Mouse (Mus musculus) neural tube, embryonic 12.5 days (tissue): ENCODE results near the gene Nup107. TPM values are rescaled to one million over a fixed set of nuclear protein-coding genes. Genes with fewer than 3 reads are reported as not detected.
"Not testable (repeated sequence)": the region's sequence is repeated elsewhere in the genome, so short reads cannot be mapped to it uniquely, and the experiment has no call there.

ENCODE experiments used
- ATAC-seq: fragments of 200-750 bp; cut with Nextera tagmentation; 2 replicates; pipeline ENCODE4 v1.8.0; 2017; ENCODE audit warnings: low read depth, mild to moderate bottlenecking, moderate TSS enrichment, moderate library complexity; ENCODE audit not compliant: low FRiP score
- H3K27ac ChIP-seq: fragments of 300-500 bp; sonication (generic); 2 replicates; pipeline ENCODE4 v1.5.1; 2016
- H3K27me3 ChIP-seq: fragments of 300-500 bp; sonication (generic); replicated peaks from 2 replicates; pipeline ENCODE4 v1.6.1; 2016; ENCODE audit warnings: mild to moderate bottlenecking
- H3K36me3 ChIP-seq: fragments of 300-500 bp; sonication (generic); 2 replicates; pipeline ENCODE4 v1.6.1; 2016; ENCODE audit warnings: mild to moderate bottlenecking
- H3K4me1 ChIP-seq: fragments of 300-500 bp; sonication (generic); 2 replicates; pipeline ENCODE4 v1.6.1; 2016
- H3K4me2 ChIP-seq: fragments of 300-500 bp; sonication (generic); replicated peaks from 2 replicates; pipeline ENCODE4 v1.6.1; 2016; ENCODE audit warnings: mild to moderate bottlenecking
- H3K4me3 ChIP-seq: fragments of 300-500 bp; sonication (generic); 2 replicates; pipeline ENCODE4 v1.5.1; 2016
- H3K9ac ChIP-seq: fragments of 300-500 bp; sonication (generic); 2 replicates; pipeline ENCODE4 v1.6.1; 2016; ENCODE audit warnings: mild to moderate bottlenecking
- H3K9me3 ChIP-seq: fragments of 300-500 bp; sonication (generic); 2 replicates; pipeline ENCODE4 v1.6.1; 2016; ENCODE audit warnings: mild to moderate bottlenecking
- WGBS: fragments of 180-500 bp; shearing (Covaris S2); methylation state at CpG from one replicate; pipeline ENCODE4 v1.1.7; 2016; 5-methylcytosine and 5-hydroxymethylcytosine counted together
- polyA plus RNA-seq: library from polyadenylated mRNA; unstranded; fragments of >200 nt; fragmentation: Nextera tagmentation; extraction: Ambion mirVana; gene quantifications from 2 replicates; pipeline ENCODE4 v1.2.1, GENCODE M21; 2016

The Nup107 gene
- polyA plus RNA-seq, 1 experiment from 2014 or later: 67.1 TPM

DNA sequence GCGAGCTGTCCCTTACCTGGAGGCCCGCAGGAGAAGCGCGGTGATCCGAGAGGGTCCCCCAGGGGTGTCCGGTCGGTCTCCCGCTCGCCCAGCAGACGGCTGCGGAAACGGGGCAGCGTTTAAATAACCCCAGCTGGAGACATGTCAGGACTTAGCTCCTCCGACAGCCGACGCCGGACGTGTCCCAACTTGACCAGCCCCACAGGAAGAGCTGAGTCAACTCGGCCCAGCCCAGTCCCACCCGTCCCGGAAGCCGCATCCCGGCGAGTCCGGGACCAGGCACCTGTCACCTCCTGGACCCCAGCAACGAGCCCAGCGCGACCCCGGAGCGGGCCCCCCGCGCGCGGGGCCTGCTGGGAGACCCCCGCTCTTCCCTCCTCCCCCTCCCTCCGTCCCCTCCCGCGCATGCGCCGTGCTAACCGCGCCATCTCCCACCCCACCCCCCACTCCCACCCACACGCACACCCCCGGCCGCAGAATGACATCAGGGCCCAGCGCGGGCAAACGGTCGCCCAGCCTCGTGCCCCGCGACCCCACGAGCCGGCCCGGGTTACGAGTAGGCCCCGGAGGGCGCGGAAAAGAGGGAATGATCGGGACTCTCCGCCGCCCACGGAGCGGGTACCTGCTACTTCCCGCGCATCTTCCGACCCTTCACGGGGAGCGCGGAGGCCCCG, 82.4 kb downstream of the Nup107 start:
- no peaks in the 10 kb centered on the region for H3K27me3 ChIP-seq
- ATAC-seq: peak; percentile 88
- under 1% methylated on average over 64 of the region's 71 CpGs for WGBS
- H3K9ac ChIP-seq: peak overlapping the region; percentile 99
- peak overlapping the region; percentile 75 for H3K4me3 ChIP-seq
- H3K27ac ChIP-seq: peak overlapping the region; percentile 93
- H3K4me1 ChIP-seq: peaks cover 18% of the 10 kb centered on the region
- peak overlapping the region; percentile 69 for H3K4me2 ChIP-seq
- H3K36me3 ChIP-seq: peaks cover 28% of the 10 kb centered on the region
- H3K9me3 ChIP-seq: no peaks in the 10 kb centered on the region

DNA sequence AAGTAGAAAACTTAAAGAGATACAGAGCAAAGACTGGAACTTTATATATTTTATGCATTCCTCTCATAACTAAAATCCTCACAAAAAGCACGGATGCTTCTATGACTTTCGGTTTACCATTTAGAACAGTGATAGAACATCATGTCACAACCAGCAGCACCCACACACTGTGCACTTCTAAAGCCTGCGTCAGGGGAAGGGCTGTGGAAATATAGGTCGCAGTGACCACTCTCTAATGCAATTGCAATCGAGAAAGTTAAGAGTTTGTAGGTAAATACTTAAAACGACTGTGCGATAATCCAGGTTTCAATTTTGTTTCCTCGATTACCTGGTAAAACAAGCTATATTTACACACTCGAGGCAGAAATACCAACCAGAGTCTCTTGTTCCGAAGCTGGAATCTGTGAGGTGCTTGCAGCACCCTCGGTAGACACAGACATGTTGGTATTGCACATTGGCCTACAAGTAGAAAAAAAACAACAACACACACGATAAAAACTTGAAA, 83.1 kb downstream of the Nup107 start:
- H3K36me3 ChIP-seq: peaks cover 35% of the 10 kb centered on the region
- H3K4me3 ChIP-seq: peak overlapping the region; percentile 75
- peak overlapping the region; percentile 69 for H3K4me2 ChIP-seq
- 58% methylated on average over 12 of the region's 12 CpGs for WGBS
- H3K9ac ChIP-seq: peak overlapping the region; percentile 99
- H3K27ac ChIP-seq: no peak overlapping the region
- no peak for ATAC-seq
- H3K4me1 ChIP-seq: peaks cover 18% of the 10 kb centered on the region
- H3K27me3 ChIP-seq: no peaks in the 10 kb centered on the region
- H3K9me3 ChIP-seq: no peaks in the 10 kb centered on the region

DNA sequence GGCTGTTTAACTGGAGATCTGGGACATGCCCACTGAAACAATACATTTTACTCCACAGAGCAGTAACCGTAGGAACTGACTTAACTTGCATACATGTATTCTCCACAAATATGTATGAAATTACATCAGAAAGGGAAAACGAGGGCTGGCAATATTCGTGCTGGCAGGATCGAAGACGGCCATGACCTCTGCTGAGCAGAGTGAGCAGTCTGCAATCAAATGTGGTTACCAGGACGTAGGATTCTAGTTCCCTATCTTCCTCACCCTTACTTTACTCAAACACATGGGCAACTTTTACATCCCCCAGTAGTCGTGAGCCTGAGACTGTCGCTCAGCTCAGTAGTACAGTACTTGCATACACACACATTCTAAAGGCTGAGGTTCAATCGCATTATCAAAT, 83.6 kb downstream of the Nup107 start:
- H3K4me2 ChIP-seq: peak overlapping the region; percentile 69
- no peak overlapping the region for H3K4me3 ChIP-seq
- 0 out of 2 replicates have a peak overlapping the region, but pooled peaks have one; percentile 26 for H3K9ac ChIP-seq
- peaks cover 38% of the 10 kb centered on the region for H3K36me3 ChIP-seq
- WGBS: 89% methylated on average over 9 of the region's 9 CpGs
- no peaks in the 10 kb centered on the region for H3K9me3 ChIP-seq
- H3K4me1 ChIP-seq: peaks cover 18% of the 10 kb centered on the region
- H3K27ac ChIP-seq: no peak overlapping the region
- no peak for ATAC-seq
- no peaks in the 10 kb centered on the region for H3K27me3 ChIP-seq

DNA sequence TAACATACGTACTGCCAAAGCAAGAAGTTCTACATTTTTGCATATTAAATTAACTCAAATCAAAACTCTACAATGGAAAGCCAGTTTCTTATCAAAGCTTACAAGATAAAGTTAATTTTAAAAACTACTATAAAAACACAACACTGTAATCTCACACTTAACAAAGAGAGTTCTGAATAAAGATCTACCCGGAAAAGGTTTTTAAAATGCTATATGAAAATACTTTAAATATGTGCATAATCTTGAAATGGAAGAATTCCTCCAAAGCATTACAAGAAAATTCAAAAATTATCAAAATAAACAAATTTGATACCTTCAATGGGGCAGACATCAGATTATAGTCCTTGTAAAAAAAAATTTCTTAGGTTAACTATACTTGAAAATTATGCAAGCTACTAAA, 84.1 kb downstream of the Nup107 start:
- peaks cover 43% of the 10 kb centered on the region for H3K36me3 ChIP-seq
- no peaks in the 10 kb centered on the region for H3K9me3 ChIP-seq
- H3K27ac ChIP-seq: no peak overlapping the region
- no peak overlapping the region for H3K4me3 ChIP-seq
- 95% methylated on average over 2 of the region's 2 CpGs for WGBS
- H3K27me3 ChIP-seq: no peaks in the 10 kb centered on the region
- H3K4me2 ChIP-seq: no peak overlapping the region
- peaks cover 18% of the 10 kb centered on the region for H3K4me1 ChIP-seq
- no peak for ATAC-seq
- H3K9ac ChIP-seq: no peak overlapping the region

DNA sequence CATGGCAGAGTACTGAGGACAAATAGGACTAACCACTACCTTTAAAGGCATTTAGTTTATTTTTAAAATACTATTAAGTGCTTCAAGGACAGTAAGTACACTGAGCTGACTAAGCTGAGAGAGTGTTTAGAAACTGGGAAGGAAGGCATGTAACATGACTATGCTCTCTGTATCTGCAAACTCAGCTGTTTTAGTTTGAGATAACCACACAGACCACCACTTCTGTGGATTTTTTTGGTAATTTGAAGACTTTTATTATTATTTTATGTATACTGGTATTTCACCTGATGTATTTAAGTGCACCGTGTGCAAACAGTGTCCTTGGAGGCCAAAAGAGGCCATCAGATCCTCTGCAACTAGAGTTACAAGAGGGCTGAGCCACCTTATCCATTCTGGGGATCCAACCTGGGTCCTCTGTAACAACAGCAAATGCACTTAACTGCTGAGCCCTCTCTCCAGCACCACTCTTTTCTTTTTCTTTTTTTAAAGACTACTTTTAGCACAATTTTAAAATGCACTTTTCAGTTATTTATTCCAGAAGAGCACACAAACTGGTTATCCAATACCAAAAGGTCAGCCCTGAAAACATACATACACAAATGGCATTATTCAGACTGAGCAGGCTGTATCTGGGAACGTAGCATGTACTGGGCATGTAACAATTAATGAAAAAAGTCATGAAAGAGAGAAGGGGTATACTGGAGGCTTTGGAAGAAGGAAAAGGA, 85.2 kb downstream of the Nup107 start:
- Histone ChIP-seq H3K27ac (no peak overlapping the region), H3K27me3 (no peaks in the 10 kb centered on the region), H3K4me2 (no peak overlapping the region), H3K9me3 (no peaks in the 10 kb centered on the region), H3K9ac (no peak overlapping the region), H3K36me3 (peaks cover 54% of the 10 kb centered on the region), H3K4me3 (no peak overlapping the region), H3K4me1 (peaks cover 18% of the 10 kb centered on the region)
- ATAC-seq: no peak
- 93% methylated on average over 2 of the region's 2 CpGs for WGBS

DNA sequence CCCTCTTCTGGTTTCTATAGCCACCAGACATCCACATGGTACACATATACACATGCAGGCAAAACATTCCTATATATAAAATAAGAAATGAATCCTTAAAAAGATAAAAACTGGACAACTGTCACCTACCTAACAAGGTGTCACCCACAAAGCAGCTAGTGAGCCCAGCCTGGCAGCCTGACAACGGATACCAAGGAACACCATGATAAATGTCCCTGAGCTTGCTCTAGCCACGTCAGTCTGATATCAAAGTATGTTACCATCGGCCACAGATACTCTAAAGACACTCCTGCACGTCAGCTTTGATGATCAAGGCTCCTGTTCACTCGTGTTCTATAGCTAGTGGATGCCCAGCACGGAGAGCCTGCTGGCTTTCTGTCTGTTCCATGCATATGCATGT, 86.1 kb downstream of the Nup107 start:
- Histone ChIP-seq H3K9ac (no peak overlapping the region), H3K27me3 (no peaks in the 10 kb centered on the region), H3K9me3 (no peaks in the 10 kb centered on the region), H3K36me3 (peaks cover 61% of the 10 kb centered on the region), H3K4me3 (no peak overlapping the region), H3K4me2 (no peak overlapping the region), H3K27ac (no peak overlapping the region), H3K4me1 (peaks cover 17% of the 10 kb centered on the region)
- 91% methylated on average over 6 of the region's 6 CpGs for WGBS
- no peak for ATAC-seq

DNA sequence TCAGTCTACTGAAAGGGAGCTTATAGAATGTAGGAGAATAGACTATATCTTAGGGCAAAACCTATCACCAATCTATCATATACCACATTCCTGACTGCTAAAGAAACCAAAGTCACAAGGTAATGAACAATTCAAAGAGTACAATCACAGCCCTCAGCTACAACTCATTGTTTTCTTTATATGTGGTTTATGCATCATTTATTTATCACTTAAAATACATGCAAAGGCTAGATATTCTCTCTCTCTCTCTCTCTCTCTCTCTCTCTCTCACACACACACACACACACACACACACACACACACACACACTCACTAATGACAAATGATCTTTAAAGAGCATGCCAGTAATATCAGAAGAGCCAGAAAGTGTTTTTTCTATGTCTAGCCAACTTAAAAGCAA, 86.7 kb downstream of the Nup107 start:
- H3K27me3 ChIP-seq: no peaks in the 10 kb centered on the region
- peaks cover 66% of the 10 kb centered on the region for H3K36me3 ChIP-seq
- no peak for ATAC-seq
- H3K4me3 ChIP-seq: no peak overlapping the region
- no peak overlapping the region for H3K4me2 ChIP-seq
- H3K9ac ChIP-seq: no peak overlapping the region
- H3K9me3 ChIP-seq: no peaks in the 10 kb centered on the region
- peaks cover 13% of the 10 kb centered on the region for H3K4me1 ChIP-seq
- H3K27ac ChIP-seq: no peak overlapping the region

DNA sequence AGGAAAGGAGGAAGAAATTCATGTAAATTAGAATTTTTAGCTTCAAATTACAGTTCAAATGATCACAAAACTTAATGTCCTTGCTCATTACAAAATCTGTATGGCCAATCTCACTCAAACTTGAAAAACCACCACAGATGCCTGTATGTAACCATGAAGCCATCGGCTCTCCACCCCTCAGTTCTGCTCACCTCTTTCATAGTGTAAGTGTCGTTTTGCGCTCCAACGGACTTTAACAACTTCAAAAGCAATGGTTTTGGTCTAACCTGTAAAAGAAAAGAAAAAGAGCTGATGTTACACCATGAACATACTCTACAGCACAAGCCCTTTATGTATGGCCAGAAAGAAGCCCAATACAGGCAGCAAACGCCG, 87.6 kb downstream of the Nup107 start:
- no peak overlapping the region for H3K27ac ChIP-seq
- peaks cover 74% of the 10 kb centered on the region for H3K36me3 ChIP-seq
- ATAC-seq: no peak
- no peaks in the 10 kb centered on the region for H3K9me3 ChIP-seq
- H3K9ac ChIP-seq: no peak overlapping the region
- no peak overlapping the region for H3K4me2 ChIP-seq
- no peak overlapping the region for H3K4me3 ChIP-seq
- 96% methylated on average over 6 of the region's 6 CpGs for WGBS
- H3K27me3 ChIP-seq: no peaks in the 10 kb centered on the region
- peaks cover 13% of the 10 kb centered on the region for H3K4me1 ChIP-seq

DNA sequence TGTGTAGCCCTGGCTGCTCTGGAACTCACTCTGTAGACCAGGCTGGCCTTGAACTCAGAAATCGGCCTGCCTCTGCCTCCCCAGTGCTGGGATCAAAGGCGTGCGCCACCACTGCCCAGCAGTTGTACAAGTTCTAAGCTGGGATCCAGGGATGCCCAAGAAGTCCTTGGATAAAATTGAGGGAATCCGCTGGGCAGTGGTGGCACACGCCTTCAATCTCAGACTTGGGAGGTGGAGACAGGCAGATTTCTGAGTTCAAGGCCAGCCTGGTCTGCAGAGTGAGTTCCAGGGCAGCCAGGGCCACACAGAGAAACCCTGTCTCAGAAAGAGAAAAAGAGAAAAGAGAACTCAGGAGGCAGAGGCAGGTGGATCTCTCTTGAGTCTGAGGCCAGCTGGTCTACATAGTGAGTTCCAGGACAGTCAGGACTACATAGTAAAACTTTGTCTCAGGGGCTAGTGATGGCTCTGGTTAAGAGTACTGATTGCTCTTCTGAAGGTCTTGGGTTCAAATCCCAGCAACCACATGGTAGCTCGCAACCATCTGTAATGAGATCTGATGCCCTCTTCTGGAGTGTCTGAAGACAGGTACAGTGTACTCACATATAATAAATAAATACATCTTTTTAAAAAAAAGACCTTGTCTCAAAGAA, 88.1 kb downstream of the Nup107 start:
- not testable (repeated sequence) for H3K4me2 ChIP-seq, H3K27me3 ChIP-seq, H3K9ac ChIP-seq, H3K4me3 ChIP-seq, ATAC-seq, H3K9me3 ChIP-seq, H3K27ac ChIP-seq
- Histone ChIP-seq H3K4me1 (peaks cover 12% of the 10 kb centered on the region), H3K36me3 (peaks cover 79% of the 10 kb centered on the region)
- 98% methylated on average over 6 of the region's 6 CpGs for WGBS

DNA sequence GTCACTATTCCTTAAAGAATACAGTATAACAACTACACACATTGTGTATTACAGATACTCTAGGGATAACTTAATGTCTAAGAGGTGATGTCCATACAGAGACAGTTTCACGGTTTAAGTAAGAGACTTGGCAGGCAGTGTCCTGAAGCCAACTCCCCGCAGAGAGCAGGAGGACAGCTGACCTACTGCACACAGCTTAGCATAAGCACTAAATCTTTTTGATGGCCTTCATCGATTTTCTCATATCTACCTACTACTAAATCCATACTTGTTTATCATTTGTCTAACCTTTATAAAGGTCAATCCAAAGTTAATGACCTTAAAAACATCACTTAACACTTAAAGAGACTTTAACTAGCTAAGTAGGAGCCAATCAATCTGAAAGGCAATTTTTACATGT, 89.0 kb downstream of the Nup107 start:
- H3K4me1 ChIP-seq: peaks cover 3% of the 10 kb centered on the region; the same call in 1 of the 2 replicates
- no peaks in the 10 kb centered on the region for H3K27me3 ChIP-seq
- H3K4me2 ChIP-seq: no peak overlapping the region
- H3K27ac ChIP-seq: no peak overlapping the region
- 94% methylated on average over 3 of the region's 3 CpGs for WGBS
- H3K36me3 ChIP-seq: peaks cover 85% of the 10 kb centered on the region
- H3K4me3 ChIP-seq: no peak overlapping the region
- no peak overlapping the region for H3K9ac ChIP-seq
- H3K9me3 ChIP-seq: no peaks in the 10 kb centered on the region
- no peak for ATAC-seq

DNA sequence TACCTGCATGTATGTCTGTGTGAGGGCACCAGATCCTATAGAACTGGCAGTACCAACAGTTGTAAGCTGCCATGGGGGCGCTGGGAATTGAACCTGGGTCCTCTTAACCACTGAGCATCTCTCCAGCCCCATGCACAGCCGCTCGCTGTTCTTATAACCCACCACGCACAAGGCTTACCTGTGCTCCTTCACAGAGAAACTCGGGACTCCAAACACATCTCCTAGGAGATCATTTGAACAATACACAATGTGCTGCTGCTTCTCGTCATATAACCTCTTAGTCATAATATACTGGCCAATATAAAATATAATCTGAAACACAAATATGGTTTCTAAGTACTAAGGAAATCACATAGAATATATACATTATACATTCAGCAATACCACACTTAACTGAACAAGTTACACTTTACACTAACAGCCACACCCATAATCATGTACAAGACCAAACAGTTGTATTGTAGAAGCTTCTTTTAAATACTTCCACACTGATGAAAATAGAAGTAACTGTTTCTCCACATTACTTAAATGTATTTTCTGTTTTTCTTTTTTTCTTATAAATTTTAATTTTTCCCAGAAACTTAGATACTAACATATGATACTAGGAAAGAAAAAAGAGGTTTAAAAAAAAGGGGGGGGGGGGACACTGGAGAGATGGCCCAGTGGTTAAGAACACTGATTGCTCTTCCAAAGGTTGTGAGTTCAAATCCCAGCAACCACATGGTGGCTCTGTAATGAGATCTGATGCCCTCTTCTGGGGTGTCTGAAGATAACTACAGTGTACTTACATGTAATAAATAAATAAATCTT, 90.3 kb downstream of the Nup107 start:
- no peak overlapping the region for H3K27ac ChIP-seq

More for the DNA sequence above, 90.3 kb downstream of the Nup107 start:
- H3K4me1 ChIP-seq: peaks cover 3% of the 10 kb centered on the region; the same call in 1 of the 2 replicates
- H3K9ac ChIP-seq: no peak overlapping the region
- no peaks in the 10 kb centered on the region for H3K9me3 ChIP-seq
- H3K4me3 ChIP-seq: no peak overlapping the region
- WGBS: 96% methylated on average over 6 of the region's 6 CpGs
- no peaks in the 10 kb centered on the region for H3K27me3 ChIP-seq
- no peak overlapping the region for H3K4me2 ChIP-seq
- ATAC-seq: no peak
- H3K36me3 ChIP-seq: peaks cover 90% of the 10 kb centered on the region
